Mouse (Mus musculus): Measurements from ENCODE around the gene Kcnq2.

Kcnq2 gene

DNA sequence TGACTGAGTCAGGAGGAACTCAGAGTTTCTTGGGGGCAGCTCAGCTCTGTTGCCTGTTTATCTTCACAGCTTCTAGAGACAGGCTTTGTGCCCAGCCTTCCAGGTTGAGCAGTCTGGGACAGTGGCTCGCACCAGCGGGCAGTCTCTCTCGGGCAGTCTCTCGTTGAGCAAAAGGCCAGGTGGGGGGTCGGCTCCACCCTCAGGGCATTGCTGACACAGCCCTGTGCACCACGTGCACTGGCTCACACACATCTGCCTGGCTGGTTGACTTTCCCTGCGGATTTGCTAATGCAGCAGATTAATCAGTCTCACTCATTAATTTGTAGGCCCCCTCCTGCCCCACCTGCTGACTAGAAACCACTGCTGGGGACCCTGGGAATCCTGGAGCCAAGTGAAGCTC lies 93.2 kb downstream of the Kcnq2 start:
- no peak for DNase-seq (ENCODE audit: low spot score)

DNA sequence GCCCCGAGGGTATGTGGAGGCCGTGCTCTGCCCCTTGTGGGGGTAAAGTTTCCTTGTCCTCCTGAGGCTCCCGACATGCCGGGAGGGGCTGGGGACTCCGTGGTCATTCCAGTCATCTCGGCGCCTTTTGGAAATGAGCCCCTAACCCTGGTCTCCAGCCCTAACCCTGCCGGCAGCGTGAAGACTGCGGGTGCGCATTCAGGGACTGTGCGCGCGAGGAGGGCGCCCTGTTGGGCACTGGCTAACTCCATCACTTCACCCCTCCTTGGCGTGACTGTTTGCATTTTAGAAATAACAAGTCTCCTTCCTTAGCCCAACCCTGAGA lies 95.8 kb downstream of the Kcnq2 start:
- no peak for DNase-seq (ENCODE audit: low spot score)

DNA sequence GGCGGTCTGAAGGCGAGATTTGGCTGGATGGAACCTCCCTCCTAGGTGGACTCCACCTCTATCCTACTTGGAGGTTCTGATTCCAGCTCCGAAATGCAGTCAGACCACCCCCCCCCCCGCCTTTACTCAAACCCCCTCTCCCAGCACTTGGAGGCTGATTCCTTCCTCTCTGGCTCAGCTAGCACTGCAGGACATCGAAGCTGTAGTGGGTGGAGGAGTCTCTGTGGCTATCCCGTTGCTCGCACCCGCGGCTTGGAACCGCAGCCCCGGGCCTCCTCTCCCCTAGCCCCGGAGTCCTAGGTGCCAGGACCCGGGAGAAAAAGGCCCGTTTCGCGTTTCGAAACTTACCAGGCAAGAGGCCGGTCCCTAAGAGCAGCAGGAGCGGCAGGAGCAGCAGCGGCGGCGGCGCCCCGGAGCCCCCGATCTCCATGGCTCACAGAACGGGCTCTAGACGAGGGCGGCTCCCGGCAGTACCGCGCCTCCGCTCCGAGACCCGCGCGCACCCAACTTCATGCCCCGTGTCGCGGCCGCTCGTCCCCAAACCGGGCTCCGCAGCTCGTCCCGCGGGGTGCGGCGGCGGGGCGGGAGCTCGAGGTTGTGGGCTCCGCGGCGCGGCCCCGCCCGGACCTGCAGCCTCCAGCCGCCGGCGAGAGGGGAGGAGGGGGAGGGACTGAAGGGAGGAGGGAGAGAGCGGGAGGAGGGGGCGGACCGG lies 96.3 kb downstream of the Kcnq2 start:
- DNase-seq (ENCODE audit: low spot score), result no peak

DNA sequence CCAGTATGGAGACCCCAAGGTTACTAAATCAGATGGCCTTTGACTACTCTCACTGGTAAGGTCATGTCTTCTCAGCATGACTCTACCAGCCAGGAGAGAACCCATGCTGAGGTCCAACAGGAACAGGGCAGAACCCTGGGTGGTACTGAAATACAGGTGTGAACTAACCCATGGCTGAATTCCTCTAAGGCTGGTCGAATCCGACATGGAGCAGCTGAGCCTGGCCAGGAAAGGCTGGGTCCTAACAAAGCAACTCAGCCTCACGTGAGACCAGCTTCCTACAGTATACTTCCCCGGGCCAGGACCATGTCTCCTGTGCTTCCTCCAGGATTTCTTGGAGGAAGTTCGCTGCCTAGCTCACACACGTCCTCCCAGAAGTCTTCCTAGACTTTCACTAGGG lies 98.5 kb downstream of the Kcnq2 start:
- DNase-seq (ENCODE audit: low spot score), result no peak

DNA sequence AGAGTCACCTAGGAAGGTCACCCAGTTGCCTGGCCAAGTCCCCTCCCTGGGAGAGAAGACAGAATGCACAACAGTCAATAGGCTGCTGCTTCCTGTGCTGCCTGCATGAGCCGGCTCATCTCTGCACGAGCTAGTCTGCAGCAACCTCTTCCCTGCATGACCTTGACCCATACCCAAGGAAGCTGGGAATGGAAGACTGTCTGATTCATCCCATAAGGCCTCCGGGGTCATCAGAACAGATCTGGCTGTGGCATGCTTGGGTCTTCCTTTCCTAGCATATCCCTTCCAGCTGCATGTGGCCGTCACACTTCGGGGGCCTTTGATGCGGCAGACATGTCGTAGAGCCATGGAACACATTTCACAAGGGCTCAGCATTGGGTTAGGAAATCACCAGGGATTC lies 99.9 kb downstream of the Kcnq2 start:
- DNase-seq (ENCODE audit: low spot score), result no peak

DNA sequence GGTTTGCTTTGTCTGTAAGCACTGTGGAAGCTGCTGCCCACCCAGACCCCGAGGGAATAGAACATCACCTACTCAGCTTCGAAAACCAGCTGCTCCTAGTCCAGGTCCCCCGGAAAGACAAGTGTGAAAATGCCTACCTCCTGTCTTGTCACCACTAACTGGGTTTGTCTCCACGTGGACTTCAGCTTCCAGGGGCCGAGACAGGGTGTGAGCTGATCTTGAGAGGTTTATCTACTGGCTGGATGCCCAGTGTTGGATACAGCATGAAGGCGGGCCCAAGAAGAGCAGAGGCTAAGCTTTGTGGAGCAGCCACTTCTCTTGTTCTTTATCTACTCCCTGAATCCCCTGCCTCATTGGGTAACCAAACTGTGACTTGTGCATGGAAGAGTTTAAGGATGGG lies 101.8 kb downstream of the Kcnq2 start:
- DNase-seq (ENCODE audit: low spot score), result no peak

DNA sequence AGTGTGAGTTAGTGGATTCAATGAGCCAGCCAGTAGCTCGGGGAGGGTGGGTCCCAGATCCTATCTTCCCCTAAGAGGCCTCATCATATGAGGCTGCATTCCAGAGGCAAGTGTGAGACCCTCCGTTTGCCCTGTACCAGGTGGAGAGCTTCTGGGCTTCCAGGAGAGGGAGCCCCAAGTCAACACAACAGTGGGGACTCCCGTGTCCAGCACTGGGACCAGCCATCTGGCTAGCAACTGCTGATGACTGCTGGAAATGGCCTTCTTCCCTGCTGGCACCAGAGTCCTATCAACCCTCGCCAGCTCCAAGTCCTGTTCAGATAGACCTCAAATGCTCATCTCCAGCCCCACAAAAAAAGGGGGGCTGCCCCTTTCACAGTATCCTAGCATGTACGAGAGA lies 102.7 kb downstream of the Kcnq2 start:
- no peak for DNase-seq (ENCODE audit: low spot score)

DNA sequence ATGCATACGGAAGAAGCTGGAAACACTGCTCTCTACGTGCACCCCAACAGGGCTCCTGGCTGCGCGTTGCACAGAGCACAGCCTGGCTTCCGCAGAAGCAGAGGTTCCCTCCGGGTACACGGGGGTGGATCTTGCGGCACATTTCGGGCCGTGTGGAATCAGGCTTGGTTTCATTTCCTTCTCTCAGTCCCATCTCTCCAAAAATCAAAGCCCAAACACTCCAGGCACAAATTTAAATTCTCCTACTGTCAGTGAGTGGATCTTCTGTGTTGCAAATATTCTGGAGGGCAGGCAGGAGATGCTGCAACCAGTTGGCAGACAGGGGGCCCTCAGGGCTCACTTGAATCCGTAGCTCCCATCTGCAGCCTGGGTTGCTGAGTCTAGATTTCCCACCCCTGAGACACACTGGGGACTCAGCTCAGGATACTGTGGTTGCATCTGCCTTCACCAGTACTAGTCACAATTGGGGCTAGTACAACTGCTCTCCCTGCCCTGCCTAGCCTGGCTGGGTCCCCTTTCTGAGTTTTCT lies 103.6 kb downstream of the Kcnq2 start:
- DNase-seq (ENCODE audit: low spot score), result no peak
